Mouse (Mus musculus) forebrain, postnatal 0 days (tissue): ENCODE measurements at regions not wholly inside any gene's neighbourhood (a gene's known extent, or its start where the extent isn't known, plus 50 kb on each side); places are given as distances from the start of the nearest gene placed in this dataset.

ENCODE experiments used
- ATAC-seq: fragments of 200-750 bp; cut with Nextera tagmentation; 2 replicates; pipeline ENCODE4 v1.8.0; 2017; ENCODE audit warnings: mild to moderate bottlenecking, moderate library complexity
- DNase-seq: peaks from one replicate; pipeline ENCODE4 v3.0.0-alpha.2; 2015
- H3K27ac ChIP-seq: fragments of 300-500 bp; sonication (generic); 2 replicates; pipeline ENCODE4 v1.5.1; 2014; ENCODE audit warnings: low read depth, mild to moderate bottlenecking, antibody characterized with exemption, low read length, moderate library complexity, mixed read lengths
- H3K27me3 ChIP-seq: fragments of 300-500 bp; sonication (generic); 2 replicates; pipeline ENCODE4 v1.6.1; 2014; ENCODE audit warnings: mild to moderate bottlenecking, low read length, mixed read lengths; ENCODE audit not compliant: insufficient read depth
- H3K36me3 ChIP-seq: fragments of 300-500 bp; sonication (generic); 2 replicates; pipeline ENCODE4 v1.6.1; 2014; ENCODE audit warnings: mild to moderate bottlenecking, moderate library complexity; ENCODE audit not compliant: insufficient read depth
- H3K4me1 ChIP-seq: fragments of 300-500 bp; sonication (generic); 2 replicates; pipeline ENCODE4 v1.6.1; 2014; ENCODE audit warnings: antibody characterized with exemption; ENCODE audit not compliant: insufficient read depth
- H3K4me2 ChIP-seq: fragments of 300-500 bp; sonication (generic); 2 replicates; pipeline ENCODE4 v1.6.1; 2014; ENCODE audit warnings: low read depth, mild to moderate bottlenecking, moderate library complexity
- H3K4me3 ChIP-seq: fragments of 300-500 bp; sonication (generic); 2 replicates; pipeline ENCODE4 v1.5.1; 2014; ENCODE audit warnings: low read depth, low read length, mixed read lengths
- H3K9ac ChIP-seq: fragments of 300-500 bp; sonication (generic); 2 replicates; pipeline ENCODE4 v1.6.1; 2014; ENCODE audit warnings: mild to moderate bottlenecking
- H3K9me3 ChIP-seq: fragments of 300-500 bp; sonication (generic); 2 replicates; pipeline ENCODE4 v1.6.1; 2016; ENCODE audit warnings: low read length
- CTCF ChIP-seq: sonication (generic); IDR thresholded peaks from 2 replicates; pipeline ENCODE4 v1.5.1; 2016; ENCODE audit warnings: antibody characterized with exemption, control low read depth, low read depth
- WGBS: fragments of 180-500 bp; shearing (Covaris S2); extraction: QIAGEN DNeasy Blood & Tissue Kit; methylation state at CpG from one replicate; pipeline ENCODE4 v1.1.7; 2014; 5-methylcytosine and 5-hydroxymethylcytosine counted together

GRCm38 (mm10) chr9:90695693-90696092 lies 425.1 kb upstream of the Tbc1d2b start:
- Histone ChIP-seq H3K9ac (no peak overlapping the region), H3K4me3 (no peak overlapping the region), H3K9me3 (no peaks in the 10 kb centered on the region), H3K27ac (no peak overlapping the region), H3K4me2 (no peak overlapping the region), H3K27me3 (peaks cover 8% of the 10 kb centered on the region; the same call in 1 of the 2 replicates), H3K36me3 (no peaks in the 10 kb centered on the region), H3K4me1 (no peaks in the 10 kb centered on the region)
- 82% methylated on average over 7 of the region's 7 CpGs for WGBS
- ATAC-seq (no peak), DNase-seq (no peak)
- TF ChIP-seq CTCF: no peak

GRCm38 (mm10) chr9:90697279-90698000 lies 426.8 kb upstream of the Tbc1d2b start:
- Histone ChIP-seq H3K4me3 (no peak overlapping the region), H3K4me2 (no peak overlapping the region), H3K27me3 (peaks cover 8% of the 10 kb centered on the region; the same call in 1 of the 2 replicates), H3K4me1 (no peaks in the 10 kb centered on the region), H3K36me3 (no peaks in the 10 kb centered on the region), H3K27ac (no peak overlapping the region), H3K9ac (no peak overlapping the region), H3K9me3 (no peaks in the 10 kb centered on the region)
- no peak for DNase-seq
- TF ChIP-seq CTCF: no peak
- WGBS: 34% methylated on average over 11 of the region's 11 CpGs
- no peak for ATAC-seq

- Histone ChIP-seq H3K4me2 (no peak overlapping the region), H3K9me3 (no peaks in the 10 kb centered on the region), H3K27me3 (peaks cover 8% of the 10 kb centered on the region; the same call in 1 of the 2 replicates), H3K9ac (no peak overlapping the region), H3K4me3 (no peak overlapping the region), H3K4me1 (no peaks in the 10 kb centered on the region), H3K27ac (no peak overlapping the region), H3K36me3 (no peaks in the 10 kb centered on the region)
- ATAC-seq: no peak
- no peak for DNase-seq
- WGBS: 65% methylated on average over 7 of the region's 7 CpGs
- no peak for TF ChIP-seq CTCF
Measured at GRCm38 (mm10) chr9:90698439-90698838, 427.8 kb upstream of the Tbc1d2b start.

GRCm38 (mm10) chr9:90699064-90699463 lies 428.5 kb upstream of the Tbc1d2b start:
- peak; percentile 81 for TF ChIP-seq CTCF
- Histone ChIP-seq H3K4me3 (no peak overlapping the region), H3K27me3 (peaks cover 8% of the 10 kb centered on the region; the same call in 1 of the 2 replicates), H3K4me2 (no peak overlapping the region), H3K27ac (no peak overlapping the region), H3K4me1 (no peaks in the 10 kb centered on the region), H3K36me3 (no peaks in the 10 kb centered on the region), H3K9me3 (no peaks in the 10 kb centered on the region), H3K9ac (no peak overlapping the region)
- peak; percentile 67 for DNase-seq
- peak; percentile 60; the same call in 1 of the 2 replicates for ATAC-seq
- 25% methylated on average over 4 of the region's 4 CpGs for WGBS

GRCm38 (mm10) chr9:90700236-90701179 lies 429.9 kb upstream of the Tbc1d2b start:
- H3K27ac ChIP-seq: no peak overlapping the region
- H3K4me1 ChIP-seq: no peaks in the 10 kb centered on the region
- H3K36me3 ChIP-seq: no peaks in the 10 kb centered on the region
- peak; percentile 75 for DNase-seq
- TF ChIP-seq CTCF: peak; percentile 75
- WGBS: 11% methylated on average over 7 of the region's 7 CpGs
- H3K4me2 ChIP-seq: no peak overlapping the region
- no peak overlapping the region for H3K9ac ChIP-seq
- H3K9me3 ChIP-seq: no peaks in the 10 kb centered on the region
- peaks cover 8% of the 10 kb centered on the region; the same call in 1 of the 2 replicates for H3K27me3 ChIP-seq
- no peak overlapping the region for H3K4me3 ChIP-seq
- ATAC-seq: peak; percentile 88

- Histone ChIP-seq H3K4me1 (no peaks in the 10 kb centered on the region), H3K36me3 (no peaks in the 10 kb centered on the region), H3K27me3 (peaks cover 8% of the 10 kb centered on the region; the same call in 1 of the 2 replicates), H3K4me3 (no peak overlapping the region), H3K9ac (no peak overlapping the region), H3K27ac (no peak overlapping the region), H3K4me2 (no peak overlapping the region), H3K9me3 (no peaks in the 10 kb centered on the region)
- DNase-seq: no peak
- 29% methylated on average over 4 of the region's 4 CpGs for WGBS
- ATAC-seq: no peak
- no peak for TF ChIP-seq CTCF
Measured at GRCm38 (mm10) chr9:90701180-90701765, 430.7 kb upstream of the Tbc1d2b start.

GRCm38 (mm10) chr9:90713685-90714084 lies 443.1 kb upstream of the Tbc1d2b start:
- no peak for TF ChIP-seq CTCF
- Histone ChIP-seq H3K9ac (no peak overlapping the region), H3K36me3 (no peaks in the 10 kb centered on the region), H3K4me2 (no peak overlapping the region), H3K4me1 (no peaks in the 10 kb centered on the region), H3K27ac (no peak overlapping the region), H3K4me3 (no peak overlapping the region), H3K27me3 (no peaks in the 10 kb centered on the region), H3K9me3 (no peaks in the 10 kb centered on the region)
- no peak for ATAC-seq
- DNase-seq: no peak
- WGBS: 15% methylated on average over 2 of the region's 2 CpGs
